Comparison of ENCODE assay signal across 16 mouse cellular contexts in genomic region chr14:51106449-51106967, GRCm38 (mm10). TPM values are rescaled to one million over a fixed set of nuclear protein-coding genes. Genes with fewer than 3 reads are reported as not detected.
"Had no signal": no experiment of that assay in that cellular context is flagged by ENCODE, and none has a peak within 500 bp of the region (broad histone marks: within the 10 kb centered on the region; RNA-seq: fewer than 3 reads in every experiment).

No protein-coding gene starts in this region.

- H3K27ac ChIP-seq: limb, embryonic 12.5 days; liver, embryonic 12.5 days; midbrain, embryonic 12.5 days; neural tube, embryonic 13.5 days had no signal

- H3K27me3 ChIP-seq: limb, embryonic 12.5 days; liver, embryonic 12.5 days; midbrain, embryonic 12.5 days; neural tube, embryonic 13.5 days had no signal

- H3K4me2 ChIP-seq: limb, embryonic 12.5 days; liver, embryonic 12.5 days; midbrain, embryonic 12.5 days; neural tube, embryonic 13.5 days had no signal

- DNase-seq: kidney, adult 11 months; kidney, postnatal 14 days; layer of hippocampus, adult 9-11 months; retina, postnatal 1 day; right cerebral cortex, postnatal 4 days; thymus, postnatal 36 days had no signal

- H3K4me1 ChIP-seq: limb, embryonic 12.5 days; midbrain, embryonic 12.5 days; neural tube, embryonic 13.5 days had no signal

- ATAC-seq: liver, embryonic 12.5 days; midbrain, embryonic 16.5 days had no signal

- H3K4me3 ChIP-seq: limb, embryonic 12.5 days; liver, embryonic 12.5 days; midbrain, embryonic 12.5 days; neural tube, embryonic 13.5 days had no signal

- H3K9ac ChIP-seq: limb, embryonic 12.5 days; liver, embryonic 12.5 days; midbrain, embryonic 12.5 days; neural tube, embryonic 13.5 days had no signal

- H3K9me3 ChIP-seq: limb, embryonic 12.5 days; liver, embryonic 12.5 days; midbrain, embryonic 12.5 days; neural tube, embryonic 13.5 days had no signal

- H3K36me3 ChIP-seq: limb, embryonic 12.5 days; liver, embryonic 12.5 days; midbrain, embryonic 12.5 days; neural tube, embryonic 13.5 days had no signal

RNA-seq across cellular contexts. Expression of gene Eddm3b, which starts 7.7 kb away (rescaled TPM):
- polyA plus RNA-seq: limb, embryonic 12.5 days; liver, embryonic 12.5 days; liver, embryonic 16.5 days; lung, embryonic 16.5 days; midbrain, embryonic 12.5 days; midbrain, embryonic 16.5 days; neural tube, embryonic 13.5 days; spleen, adult 2 months; stomach, embryonic 16.5 days; thymus, postnatal 0 days had no signal

RNA-seq across cellular contexts. Expression of gene Olfr750, which starts 32.3 kb away (rescaled TPM):
- polyA plus RNA-seq: limb, embryonic 12.5 days; liver, embryonic 12.5 days; liver, embryonic 16.5 days; lung, embryonic 16.5 days; midbrain, embryonic 16.5 days; neural tube, embryonic 13.5 days; spleen, adult 2 months; stomach, embryonic 16.5 days; thymus, postnatal 0 days had no signal
